Mouse (Mus musculus) MEL (cell line): ENCODE measurements around the gene Rs1. TPM values are rescaled to one million over a fixed set of nuclear protein-coding genes. Genes with fewer than 3 reads are reported as not detected.

ENCODE experiments used
- DNase-seq: peaks from one replicate; pipeline ENCODE4 v3.0.0; 2011; ENCODE audit warnings: low read depth, low spot score
- H3K27ac ChIP-seq: 2 replicates; pipeline ENCODE4 v1.5.1; 2012; ENCODE audit warnings: low read depth, mild to moderate bottlenecking, control low read depth, low read length, moderate library complexity; ENCODE audit not compliant: control insufficient read depth
- H3K27me3 ChIP-seq, 2 experiments: fragments of 150-350 bp in 1 of 2; sonication (generic) in 1 of 2; 2 replicates each; pipeline ENCODE4 v1.6.1; 2012; ENCODE audit warnings: low read length in 2 of 2, mild to moderate bottlenecking in 2 of 2, improper control_type of control experiment in 1 of 2, moderate library complexity in 1 of 2; ENCODE audit not compliant: insufficient read depth in 2 of 2, control insufficient read depth in 1 of 2
- H3K36me3 ChIP-seq, 2 experiments: 2 replicates each; pipeline ENCODE4 v1.6.1; 2012 to 2014; ENCODE audit warnings: low read length in 2 of 2, improper control_type of control experiment in 1 of 2, inconsistent platforms in 1 of 2, mild to moderate bottlenecking in 1 of 2; ENCODE audit not compliant: insufficient read depth in 2 of 2, control insufficient read depth in 1 of 2
- H3K4me1 ChIP-seq, 2 experiments: fragments of 150-350 bp in 1 of 2; sonication (generic) in 1 of 2; 2 replicates each; pipeline ENCODE4 v1.6.1; 2012; ENCODE audit warnings: low read length in 2 of 2, improper control_type of control experiment in 1 of 2, mild to moderate bottlenecking in 1 of 2; ENCODE audit not compliant: insufficient read depth in 2 of 2, control insufficient read depth in 1 of 2
- H3K4me3 ChIP-seq, 2 experiments: fragments of 150-350 bp in 1 of 2; sonication (generic) in 1 of 2; 2 replicates each; pipeline ENCODE4 v1.5.1; 2012; ENCODE audit warnings: low read depth in 2 of 2, low read length in 2 of 2, mild to moderate bottlenecking in 2 of 2, moderate library complexity in 2 of 2, control low read depth in 1 of 2, improper control_type of control experiment in 1 of 2; ENCODE audit not compliant: control insufficient read depth in 1 of 2, insufficient read depth in 1 of 2
- H3K79me2 ChIP-seq: 2 replicates; pipeline ENCODE4 v1.6.1; 2012; ENCODE audit warnings: mild to moderate bottlenecking, low read length, moderate library complexity; ENCODE audit not compliant: control insufficient read depth, poor library complexity, insufficient read depth
- H3K9ac ChIP-seq: 2 replicates; pipeline ENCODE4 v1.6.1; 2012; ENCODE audit warnings: low read depth, mild to moderate bottlenecking, control low read depth, low read length, moderate library complexity; ENCODE audit not compliant: control insufficient read depth, poor library complexity, severe bottlenecking
- H3K9me3 ChIP-seq: fragments of 150-350 bp; sonication (generic); replicated peaks from 2 replicates; pipeline ENCODE4 v1.6.1; 2012; ENCODE audit warnings: mild to moderate bottlenecking, low read length, improper control_type of control experiment, moderate library complexity; ENCODE audit not compliant: insufficient read depth
- BHLHE40 ChIP-seq: IDR thresholded peaks from 2 replicates; pipeline ENCODE4 v1.6.1; 2012; ENCODE audit warnings: low read depth, mild to moderate bottlenecking, inconsistent platforms, low read length, improper control_type of control experiment, borderline replicate concordance
- CTCF ChIP-seq, 3 experiments: IDR thresholded peaks in 2 of 3; conservative IDR thresholded peaks in 1 of 3; 2 replicates each; pipeline ENCODE4 v1.5.1; 2011 to 2012; ENCODE audit warnings: low read length in 3 of 3, low read depth in 2 of 3, mild to moderate bottlenecking in 2 of 3, improper control_type of control experiment in 1 of 3, inconsistent platforms in 1 of 3, mixed read lengths in 1 of 3, moderate library complexity in 1 of 3; ENCODE audit not compliant: control insufficient read depth in 1 of 3, insufficient read depth in 1 of 3, poor library complexity in 1 of 3, severe bottlenecking in 1 of 3
- E2F4 ChIP-seq: IDR thresholded peaks from 2 replicates; pipeline ENCODE4 v1.6.1; 2011; ENCODE audit warnings: low read depth, low read length, improper control_type of control experiment, borderline replicate concordance
- ELF1 ChIP-seq: IDR thresholded peaks from 2 replicates; pipeline ENCODE4 v1.6.1; 2014; ENCODE audit warnings: low read depth, mild to moderate bottlenecking, inconsistent platforms, low read length, improper control_type of control experiment, moderate library complexity
- GABPA ChIP-seq: IDR thresholded peaks from 2 replicates; pipeline ENCODE4 v1.6.1; 2012; ENCODE audit warnings: low read depth, mild to moderate bottlenecking, inconsistent platforms, low read length, improper control_type of control experiment, moderate library complexity
- GATA1 ChIP-seq: IDR thresholded peaks from 2 replicates; pipeline ENCODE4 v1.6.1; 2011; ENCODE audit warnings: low read depth, low read length, improper control_type of control experiment
- JUND ChIP-seq: IDR thresholded peaks from 2 replicates; pipeline ENCODE4 v1.6.1; 2011; ENCODE audit warnings: low read depth, mild to moderate bottlenecking, improper control_type of control experiment, low read length
- MAX ChIP-seq: IDR thresholded peaks from 2 replicates; pipeline ENCODE4 v1.6.1; 2011; ENCODE audit warnings: low read length, improper control_type of control experiment
- MEF2A ChIP-seq: IDR thresholded peaks from 2 replicates; pipeline ENCODE4 v1.6.1; 2014; ENCODE audit warnings: low read depth, mild to moderate bottlenecking, inconsistent platforms, low read length, improper control_type of control experiment; ENCODE audit not compliant: poor library complexity, insufficient replicate concordance, severe bottlenecking; ENCODE audit errors: extremely low read depth
- MXI1 ChIP-seq: IDR thresholded peaks from 2 replicates; pipeline ENCODE4 v1.6.1; 2011; ENCODE audit warnings: mild to moderate bottlenecking, low read depth, low read length, improper control_type of control experiment
- MYB ChIP-seq: IDR thresholded peaks from 2 replicates; pipeline ENCODE4 v1.6.1; 2011; ENCODE audit warnings: mild to moderate bottlenecking, low read depth, low read length, improper control_type of control experiment
- MYC ChIP-seq: IDR thresholded peaks from 2 replicates; pipeline ENCODE4 v1.6.1; 2011; ENCODE audit warnings: low read depth, mild to moderate bottlenecking, low read length, improper control_type of control experiment, moderate library complexity
- NELFE ChIP-seq: IDR thresholded peaks from 2 replicates; pipeline ENCODE4 v1.6.1; 2011; ENCODE audit warnings: low read depth, low read length, improper control_type of control experiment
- NRF1 ChIP-seq: IDR thresholded peaks from 2 replicates; pipeline ENCODE4 v1.6.1; 2014; ENCODE audit warnings: low read depth, mild to moderate bottlenecking, inconsistent platforms, low read length, improper control_type of control experiment, moderate library complexity; ENCODE audit not compliant: poor library complexity, insufficient read depth, severe bottlenecking
- POLR2AphosphoS2 ChIP-seq: IDR thresholded peaks from 2 replicates; pipeline ENCODE4 v1.6.1; 2011; ENCODE audit warnings: low read length, improper control_type of control experiment
- POLR2AphosphoS5 ChIP-seq: IDR thresholded peaks from 2 replicates; pipeline ENCODE4 v1.6.1; 2012; ENCODE audit warnings: low read depth, borderline replicate concordance, mild to moderate bottlenecking, inconsistent platforms, low read length, moderate library complexity, mixed read lengths
- RCOR1 ChIP-seq: IDR thresholded peaks from 2 replicates; pipeline ENCODE4 v1.6.1; 2012; ENCODE audit warnings: low read depth, mild to moderate bottlenecking, inconsistent platforms, low read length, improper control_type of control experiment
- SIN3A ChIP-seq: IDR thresholded peaks from 2 replicates; pipeline ENCODE4 v1.6.1; 2012; ENCODE audit warnings: low read length, improper control_type of control experiment, inconsistent platforms
- TCF12 ChIP-seq: IDR thresholded peaks from 2 replicates; pipeline ENCODE4 v1.6.1; 2014; ENCODE audit warnings: low read depth, mild to moderate bottlenecking, inconsistent platforms, low read length, improper control_type of control experiment, moderate library complexity
- UBTF ChIP-seq: IDR thresholded peaks from 2 replicates; pipeline ENCODE4 v1.6.1; 2012; ENCODE audit warnings: low read depth, mild to moderate bottlenecking, inconsistent platforms, low read length, improper control_type of control experiment, moderate library complexity, borderline replicate concordance; ENCODE audit not compliant: insufficient read depth
- USF1 ChIP-seq: IDR thresholded peaks from 2 replicates; pipeline ENCODE4 v1.6.1; 2014; ENCODE audit warnings: low read depth, mild to moderate bottlenecking, inconsistent platforms, low read length, improper control_type of control experiment, moderate library complexity
- USF2 ChIP-seq, 2 experiments: IDR thresholded peaks; 2 replicates each; pipeline ENCODE4 v1.6.1; 2011 to 2012; ENCODE audit warnings: improper control_type of control experiment in 2 of 2, low read length in 2 of 2, borderline replicate concordance in 1 of 2, inconsistent platforms in 1 of 2, low read depth in 1 of 2, mild to moderate bottlenecking in 1 of 2; ENCODE audit not compliant: insufficient read depth in 1 of 2
- ZC3H11A ChIP-seq: IDR thresholded peaks from 2 replicates; pipeline ENCODE4 v1.6.1; 2012; ENCODE audit warnings: low read depth, mild to moderate bottlenecking, inconsistent platforms, low read length, improper control_type of control experiment
- ZKSCAN1 ChIP-seq: IDR thresholded peaks from 2 replicates; pipeline ENCODE4 v1.6.1; 2012; ENCODE audit warnings: low read depth, mild to moderate bottlenecking, inconsistent platforms, low read length, improper control_type of control experiment, moderate library complexity
- ZMIZ1 ChIP-seq: IDR thresholded peaks from 2 replicates; pipeline ENCODE4 v1.6.1; 2012; ENCODE audit warnings: low read depth, mild to moderate bottlenecking, inconsistent platforms, low read length, improper control_type of control experiment, moderate library complexity
- ZNF384 ChIP-seq: IDR thresholded peaks from 2 replicates; pipeline ENCODE4 v1.6.1; 2012; ENCODE audit warnings: low read depth, mild to moderate bottlenecking, inconsistent platforms, low read length, improper control_type of control experiment
- polyA plus RNA-seq, 2 experiments: library from polyadenylated mRNA; stranded (reverse) in 1 of 2; unstranded in 1 of 2; fragments of >175 nt in 1 of 2; fragments of >200 nt in 1 of 2; gene quantifications; 2 replicates each; pipeline versions ENCODE4 v1.2.1 to v1.2.4; 2012; ENCODE audit warnings: low replicate concordance in 2 of 2, low read depth in 1 of 2; ENCODE audit not compliant: insufficient read length in 2 of 2, insufficient read depth in 1 of 2, missing spikeins in 1 of 2
- total RNA-seq: library from RNA; depleted of rRNA; stranded (reverse); fragments of 300-350 nt; gene quantifications from 2 replicates; pipeline ENCODE4 v1.2.3, GENCODE M21; 2012

Gene Rs1
- total and polyA plus RNA-seq, 3 experiments = 0.03 TPM; not detected in 2

DNA sequence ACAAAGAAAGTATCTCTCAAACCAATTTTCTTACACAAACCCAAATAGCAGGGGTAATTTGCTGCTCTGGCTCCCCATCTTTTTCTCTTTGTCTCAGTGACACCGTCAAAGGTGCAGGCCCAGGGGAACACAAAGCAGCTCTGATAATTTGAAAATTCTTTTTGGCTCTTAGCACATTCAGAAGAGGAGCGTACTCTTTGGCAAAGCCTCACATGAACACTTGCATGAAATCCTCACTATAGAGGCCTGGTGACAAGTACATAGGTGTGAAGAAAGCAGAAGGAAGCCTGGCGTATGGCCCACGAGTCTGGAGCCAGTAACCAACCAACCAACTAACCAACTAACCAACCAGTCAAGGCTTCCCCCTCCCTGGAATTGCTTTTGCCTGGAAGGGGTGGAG, 27.1 kb downstream of the Rs1 start:
- Histone ChIP-seq H3K4me1 (no peaks in the 10 kb centered on the region), H3K79me2 (no peaks in the 10 kb centered on the region), H3K9me3 (no peaks in the 10 kb centered on the region), H3K27me3 (no peaks in the 10 kb centered on the region), H3K4me3 (no peak overlapping the region), H3K36me3 (no peaks in the 10 kb centered on the region; a peak in 1 of 4 replicates), H3K27ac (no peak overlapping the region), H3K9ac (no peak overlapping the region)
- no peak for DNase-seq
- TF ChIP-seq POLR2AphosphoS5 (no peak), MAX (no peak), UBTF (no peak), RCOR1 (no peak), TCF12 (no peak), ZC3H11A (no peak), MEF2A (no peak), ZNF384 (no peak), GATA1 (no peak), MYB (no peak), MYC (no peak)

DNA sequence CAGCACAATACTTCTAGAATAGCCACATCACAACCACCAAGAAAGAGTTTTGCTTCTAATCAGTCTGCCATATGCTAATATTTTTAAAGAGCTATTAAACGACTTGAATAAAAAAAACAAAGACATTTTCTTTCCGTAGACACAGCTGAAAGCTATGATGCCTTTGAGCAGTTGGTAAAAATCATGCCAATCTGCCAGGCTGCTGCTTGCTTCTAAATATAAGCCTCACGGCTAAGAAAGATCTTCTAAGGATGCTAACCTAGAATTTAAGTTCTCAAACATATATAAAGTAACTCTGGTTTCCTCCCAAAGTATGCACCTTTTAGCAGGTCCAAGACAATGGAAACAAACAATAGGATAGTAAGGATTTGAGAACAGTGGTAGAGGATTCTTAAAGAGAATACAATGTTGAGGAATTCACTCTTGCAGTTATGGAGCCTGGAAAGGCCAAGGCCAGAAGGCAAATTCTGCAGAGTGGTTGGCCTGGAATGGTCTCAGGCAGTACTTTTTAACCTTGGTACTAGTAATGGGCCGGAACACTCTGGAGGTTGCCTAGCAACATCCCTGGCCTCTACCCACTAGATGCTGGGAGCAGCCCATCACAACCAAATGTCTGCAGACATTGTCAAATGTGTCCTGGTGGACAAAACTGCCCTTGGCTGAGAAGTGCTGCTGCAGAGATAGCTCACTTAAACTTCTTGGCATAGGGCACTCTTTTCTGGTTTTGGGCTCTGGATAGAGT, 36.8 kb downstream of the Rs1 start:
- Histone ChIP-seq H3K79me2 (no peaks in the 10 kb centered on the region), H3K9me3 (no peaks in the 10 kb centered on the region), H3K4me3 (no peak overlapping the region), H3K27me3 (no peaks in the 10 kb centered on the region), H3K27ac (no peak overlapping the region), H3K36me3 (no peaks in the 10 kb centered on the region), H3K4me1 (peaks cover 0 to 2% of the 10 kb centered on the region in 2 experiments; a peak in 1 of 4 replicates), H3K9ac (no peak overlapping the region)
- DNase-seq = peak; percentile 23
- TF ChIP-seq ELF1 (no peak), SIN3A (no peak), POLR2AphosphoS2 (no peak), E2F4 (no peak), BHLHE40 (no peak), NELFE (no peak), CTCF (IDR thresholded peaks at IDR 0.05 in 2 of 3, conservative IDR thresholded peaks at IDR 0.05 in 1 of 3; ENCODE audit: control insufficient read depth in 1 of 3, insufficient read depth in 1 of 3, low read depth in 2 of 3, low read length in 3 of 3, poor library complexity in 1 of 3, severe bottlenecking in 1 of 3) (no peak), USF1 (no peak), UBTF (no peak), GATA1 (no peak), NRF1 (no peak), MYC (no peak), USF2 (IDR thresholded peaks at IDR 0.05; ENCODE audit: borderline replicate concordance in 1 of 2, insufficient read depth in 1 of 2, low read depth in 1 of 2, low read length in 2 of 2) (no peak), ZKSCAN1 (no peak), JUND (no peak), MXI1 (no peak), MEF2A (no peak), MYB (no peak), ZMIZ1 (no peak), GABPA (no peak)
